Mouse (Mus musculus) heart, postnatal 0 days (tissue): Measurements from ENCODE around the gene Ankrd26. TPM values are rescaled to one million over a fixed set of nuclear protein-coding genes. Genes with fewer than 3 reads are reported as not detected.
"Not testable (repeated sequence)": the region's sequence is repeated elsewhere in the genome, so short reads cannot be mapped to it uniquely, and the experiment has no call there.

Experiments
- ATAC-seq: fragments of 200-750 bp; cut with Nextera tagmentation; 2 replicates; pipeline ENCODE4 v1.8.0; 2017; ENCODE audit warnings: low read depth, moderate number of reproducible peaks, moderate library complexity; ENCODE audit not compliant: insufficient read depth
- DNase-seq: peaks from one replicate; pipeline ENCODE4 v3.0.0-alpha.2; 2016; ENCODE audit warnings: low spot score
- H3K27ac ChIP-seq: fragments of 300-500 bp; sonication (generic); 2 replicates; pipeline ENCODE4 v1.5.1; 2014; ENCODE audit warnings: low read depth, mild to moderate bottlenecking
- H3K27me3 ChIP-seq: fragments of 300-500 bp; sonication (generic); 2 replicates; pipeline ENCODE4 v1.6.1; 2014; ENCODE audit warnings: low read length, mixed read lengths; ENCODE audit not compliant: control insufficient read depth, insufficient read depth
- H3K36me3 ChIP-seq: fragments of 300-500 bp; sonication (generic); replicated peaks from 2 replicates; pipeline ENCODE4 v1.6.1; 2014; ENCODE audit warnings: low read length, mixed read lengths; ENCODE audit not compliant: control insufficient read depth, insufficient read depth
- H3K4me1 ChIP-seq: fragments of 300-500 bp; sonication (generic); 2 replicates; pipeline ENCODE4 v1.6.1; 2014; ENCODE audit warnings: antibody characterized with exemption; ENCODE audit not compliant: control insufficient read depth, insufficient read depth
- H3K4me2 ChIP-seq: fragments of 300-500 bp; sonication (generic); 2 replicates; pipeline ENCODE4 v1.6.1; 2014; ENCODE audit warnings: low read depth, mild to moderate bottlenecking, low read length, moderate library complexity
- H3K4me3 ChIP-seq: fragments of 300-500 bp; sonication (generic); 2 replicates; pipeline ENCODE4 v1.5.1; 2014; ENCODE audit warnings: low read depth, low read length
- H3K9ac ChIP-seq: fragments of 300-500 bp; sonication (generic); replicated peaks from 2 replicates; pipeline ENCODE4 v1.6.1; 2014; ENCODE audit warnings: low read depth, low read length, mixed read lengths
- H3K9me3 ChIP-seq: fragments of 300-500 bp; sonication (generic); replicated peaks from 2 replicates; pipeline ENCODE4 v1.6.1; 2016; ENCODE audit warnings: low read length; ENCODE audit not compliant: control insufficient read depth
- CTCF ChIP-seq: IDR thresholded peaks from 2 replicates; pipeline ENCODE4 v1.5.1; 2016; ENCODE audit warnings: antibody characterized with exemption, control low read depth, low read depth
- EP300 ChIP-seq: IDR thresholded peaks from 2 replicates; pipeline ENCODE4 v1.6.1; 2016; ENCODE audit warnings: antibody characterized with exemption, low read depth
- WGBS: fragments of 180-500 bp; shearing (Covaris S2); extraction: QIAGEN DNeasy Blood & Tissue Kit; methylation state at CpG from one replicate; pipeline ENCODE4 v1.1.7; 2014; 5-methylcytosine and 5-hydroxymethylcytosine counted together
- polyA plus RNA-seq: library from polyadenylated mRNA; unstranded; fragments of >200 nt; fragmentation: Nextera tagmentation; extraction: Ambion mirVana; gene quantifications from 2 replicates; pipeline ENCODE4 v1.2.1, GENCODE M21; 2015
- total RNA-seq: library from RNA; depleted of rRNA; stranded (reverse); fragments of >200 nt; gene quantifications from 2 replicates; pipeline ENCODE4 v1.2.3, GENCODE M21; 2014; ENCODE audit warnings: low replicate concordance

Gene Ankrd26
- total and polyA plus RNA-seq, 2 experiments from 2014 or later = 2.6 to 3.9 TPM

DNA sequence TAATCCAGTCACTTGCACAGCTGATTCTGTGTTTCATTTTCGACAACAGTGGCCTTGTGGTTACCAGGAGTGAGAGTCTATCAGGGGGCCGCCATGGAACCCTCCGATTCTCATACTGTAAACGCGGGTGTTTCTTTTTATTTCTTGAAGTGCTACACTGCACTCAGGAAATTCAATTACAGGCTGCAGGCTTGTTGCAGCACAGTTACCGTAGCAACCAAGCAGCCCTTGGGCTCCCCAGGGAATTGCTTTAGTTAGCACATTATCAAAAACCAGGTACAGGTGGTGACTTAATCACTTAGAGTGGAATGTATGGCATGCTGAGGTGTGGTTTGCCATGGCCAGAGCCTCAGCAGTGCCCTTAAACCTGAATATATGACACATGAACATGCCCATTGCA is 12.3 kb upstream of the Ankrd26 start:
- Histone ChIP-seq H3K27ac (no peak overlapping the region), H3K4me2 (no peak overlapping the region)

DNA sequence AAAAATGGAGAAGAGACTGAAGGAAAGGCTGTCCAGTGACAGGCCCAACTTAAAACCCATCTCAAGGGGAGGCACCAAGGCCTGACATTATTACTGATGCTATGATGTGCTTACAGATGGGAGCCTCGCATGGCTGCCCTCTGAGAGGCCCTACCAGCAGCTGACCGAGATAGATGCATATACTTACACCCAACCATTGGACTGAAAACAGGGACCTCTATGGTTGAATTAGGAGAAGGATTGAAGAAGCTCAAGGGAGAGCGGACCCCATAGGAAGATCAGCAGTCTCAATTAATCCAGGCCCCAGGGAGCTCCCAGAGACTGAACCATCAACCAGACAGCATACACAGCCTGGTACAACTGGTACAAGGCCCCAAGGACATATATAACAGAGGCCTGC is 5.8 kb upstream of the Ankrd26 start:
- Histone ChIP-seq H3K9me3 (no peaks in the 10 kb centered on the region), H3K36me3 (no peaks in the 10 kb centered on the region), H3K4me3 (no peak overlapping the region), H3K4me2 (no peak overlapping the region), H3K9ac (no peak overlapping the region), H3K4me1 (peaks cover 12% of the 10 kb centered on the region; the same call in 1 of the 2 replicates), H3K27me3 (no peaks in the 10 kb centered on the region), H3K27ac (no peak overlapping the region)
- no peak for ATAC-seq
- TF ChIP-seq CTCF (no peak), EP300 (no peak)
- DNase-seq = no peak
- WGBS = 94% methylated on average over 3 of the region's 3 CpGs

More for the DNA sequence above, 12.3 kb upstream of the Ankrd26 start:
- no peak for DNase-seq
- H3K36me3 ChIP-seq = no peaks in the 10 kb centered on the region
- 85% methylated on average over 6 of the region's 6 CpGs for WGBS
- H3K27me3 ChIP-seq = no peaks in the 10 kb centered on the region
- H3K4me1 ChIP-seq = no peaks in the 10 kb centered on the region
- H3K4me3 ChIP-seq = no peak overlapping the region
- no peak for ATAC-seq
- H3K9ac ChIP-seq = no peak overlapping the region
- no peaks in the 10 kb centered on the region for H3K9me3 ChIP-seq
- TF ChIP-seq EP300 (no peak), CTCF (no peak)

DNA sequence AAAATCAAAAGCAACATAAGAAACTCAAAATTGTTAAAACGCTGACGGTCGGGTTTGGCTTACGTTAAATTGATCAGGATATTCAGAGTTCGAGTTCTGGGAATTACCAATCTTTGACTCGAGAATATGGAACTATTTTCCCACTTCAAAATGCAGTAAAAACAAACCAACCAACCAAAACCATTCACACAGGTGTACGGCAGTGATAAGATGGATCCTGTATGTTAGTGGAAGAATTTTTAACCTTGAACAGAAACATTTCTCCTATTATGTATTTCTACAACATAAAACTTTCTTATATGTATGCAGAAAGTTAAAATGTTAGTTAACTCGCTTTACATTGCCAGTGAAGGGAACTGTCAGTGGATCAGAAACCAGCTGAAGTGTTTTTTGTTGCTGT is 801 bp downstream of the Ankrd26 start:
- no peak for ATAC-seq
- H3K36me3 ChIP-seq = peaks cover 24% of the 10 kb centered on the region
- 80% methylated on average over 8 of the region's 8 CpGs for whole genome bisulfite sequencing
- DNase-seq = no peak
- H3K27me3 ChIP-seq = no peaks in the 10 kb centered on the region
- no peak for TF ChIP-seq EP300
- no peak for TF ChIP-seq CTCF
- peaks cover 22% of the 10 kb centered on the region; the same call in 1 of the 2 replicates for H3K4me1 ChIP-seq
- H3K27ac ChIP-seq = no peak overlapping the region
- peak overlapping the region; percentile 90 for H3K4me2 ChIP-seq
- no peaks in the 10 kb centered on the region for H3K9me3 ChIP-seq
- H3K9ac ChIP-seq = peak overlapping the region; percentile 69
- H3K4me3 ChIP-seq = peak overlapping the region; percentile 67

DNA sequence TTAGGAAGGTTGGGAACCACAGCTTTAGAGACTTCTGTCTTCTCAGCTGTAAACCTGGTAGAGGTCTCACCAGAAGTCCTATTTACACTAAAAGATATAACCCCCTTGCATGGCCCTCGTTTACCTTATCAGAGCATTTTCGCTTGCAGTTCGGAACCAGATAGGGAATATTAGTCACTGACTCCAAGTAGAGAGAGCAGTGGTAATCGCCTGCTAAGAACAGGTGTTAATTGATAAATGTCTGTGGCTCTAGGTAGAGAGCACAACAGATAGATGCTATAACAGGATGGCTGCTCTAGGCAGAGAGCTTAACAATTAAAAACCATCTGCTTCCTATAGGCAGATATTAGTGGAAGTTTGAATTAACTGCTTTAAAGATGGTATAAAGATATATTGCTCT is 23.4 kb downstream of the Ankrd26 start:
- H3K9ac ChIP-seq = no peak overlapping the region
- H3K27ac ChIP-seq = no peak overlapping the region
- ATAC-seq (no peak), DNase-seq (no peak)
- TF ChIP-seq CTCF = no peak
- H3K36me3 ChIP-seq = peaks cover 46% of the 10 kb centered on the region
- no peaks in the 10 kb centered on the region for H3K9me3 ChIP-seq
- WGBS = 74% methylated on average over 4 of the region's 4 CpGs
- H3K4me2 ChIP-seq = no peak overlapping the region
- no peak overlapping the region for H3K4me3 ChIP-seq
- no peaks in the 10 kb centered on the region for H3K4me1 ChIP-seq
- no peaks in the 10 kb centered on the region for H3K27me3 ChIP-seq

DNA sequence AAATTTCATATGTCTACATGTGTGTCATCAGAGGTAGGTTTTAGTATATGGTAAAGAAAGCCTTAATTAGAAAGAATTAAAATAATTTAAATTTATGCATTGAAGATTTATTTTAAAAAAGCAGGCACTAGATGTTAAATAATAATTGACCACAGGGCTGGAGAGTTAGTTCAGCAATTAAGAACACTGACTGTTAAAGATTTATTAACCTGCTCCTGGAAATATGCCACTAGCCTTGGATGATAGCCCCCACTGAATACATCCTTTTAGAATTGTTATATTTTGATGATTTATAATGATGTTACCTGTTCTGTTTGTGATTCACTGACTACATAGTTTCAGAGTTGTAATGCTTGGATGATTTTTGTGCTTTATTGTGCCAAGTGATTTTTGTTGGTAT is 24.8 kb downstream of the Ankrd26 start:
- not testable (repeated sequence) for H3K27me3 ChIP-seq, H3K4me1 ChIP-seq, H3K9ac ChIP-seq, H3K4me2 ChIP-seq, H3K4me3 ChIP-seq, DNase-seq, H3K27ac ChIP-seq, H3K9me3 ChIP-seq, ATAC-seq
- peaks cover 45% of the 10 kb centered on the region for H3K36me3 ChIP-seq

DNA sequence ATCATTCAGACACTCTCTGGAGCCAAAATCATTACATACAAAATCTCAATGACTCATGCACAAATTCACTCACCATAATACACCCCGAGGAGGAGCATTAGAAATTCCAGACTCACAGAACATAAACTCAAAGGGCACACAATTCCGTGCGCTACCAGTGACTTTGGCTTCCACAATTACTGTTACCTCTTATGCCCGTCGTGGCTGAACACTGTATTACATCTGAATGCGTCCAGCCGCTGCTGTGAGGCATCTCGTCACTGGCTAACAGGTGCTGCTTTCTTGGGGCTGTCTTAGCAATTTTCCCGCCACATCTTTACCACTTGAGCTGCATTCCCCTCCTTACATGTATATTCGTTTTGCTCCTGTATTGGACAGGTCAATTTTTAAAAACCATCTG is 26.7 kb downstream of the Ankrd26 start:
- TF ChIP-seq CTCF (no peak), EP300 (no peak)
- ATAC-seq (no peak), DNase-seq (no peak)
- Histone ChIP-seq H3K4me2 (no peak overlapping the region), H3K36me3 (peaks cover 60% of the 10 kb centered on the region), H3K27me3 (no peaks in the 10 kb centered on the region), H3K4me1 (no peaks in the 10 kb centered on the region), H3K9ac (no peak overlapping the region), H3K9me3 (no peaks in the 10 kb centered on the region), H3K27ac (no peak overlapping the region), H3K4me3 (no peak overlapping the region)
- 90% methylated on average over 10 of the region's 10 CpGs for WGBS
